Mouse (Mus musculus) urinary bladder, postnatal 36 days (tissue): ENCODE measurements around the gene Gm11172.

Source experiments
- DNase-seq, 2 experiments: peaks; one replicate each; pipeline ENCODE4 v3.0.0; 2022; ENCODE audit warnings: low spot score in 2 of 2, mixed read lengths in 1 of 2

The Gm11172 gene

GRCm38 (mm10) chr16:10812865-10813371, at the start of gene Gm11172:
Gm11172 (plus strand) TSS chr16:10812915.
- no peak for DNase-seq

GRCm38 (mm10) chr16:10763540-10764264, 49.0 kb upstream of the Gm11172 start:
- no peak for DNase-seq

- DNase-seq = no peak
Measured at GRCm38 (mm10) chr16:10764323-10764722, 48.4 kb upstream of the Gm11172 start.

DNA sequence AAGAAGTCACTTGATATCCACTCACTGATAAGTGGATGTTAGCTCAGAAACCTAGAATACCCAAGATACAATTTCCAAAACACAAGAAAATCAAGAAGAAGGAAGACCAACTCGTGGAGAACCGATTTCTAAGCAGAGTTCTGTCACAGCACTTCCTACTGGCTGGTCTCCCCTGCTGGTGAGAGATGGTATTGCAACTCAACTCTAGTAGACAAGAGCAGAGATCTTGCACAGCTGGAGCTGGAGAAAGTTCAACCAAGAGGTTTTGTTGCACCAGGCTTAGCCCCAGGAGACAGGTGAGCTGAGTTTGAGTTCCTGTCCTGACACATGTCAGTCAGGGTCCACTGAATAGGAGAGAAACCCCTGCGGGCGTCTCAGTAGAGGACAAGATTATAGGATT, 45.6 kb upstream of the Gm11172 start:
- peak; percentile 56 to 63 for DNase-seq

DNA sequence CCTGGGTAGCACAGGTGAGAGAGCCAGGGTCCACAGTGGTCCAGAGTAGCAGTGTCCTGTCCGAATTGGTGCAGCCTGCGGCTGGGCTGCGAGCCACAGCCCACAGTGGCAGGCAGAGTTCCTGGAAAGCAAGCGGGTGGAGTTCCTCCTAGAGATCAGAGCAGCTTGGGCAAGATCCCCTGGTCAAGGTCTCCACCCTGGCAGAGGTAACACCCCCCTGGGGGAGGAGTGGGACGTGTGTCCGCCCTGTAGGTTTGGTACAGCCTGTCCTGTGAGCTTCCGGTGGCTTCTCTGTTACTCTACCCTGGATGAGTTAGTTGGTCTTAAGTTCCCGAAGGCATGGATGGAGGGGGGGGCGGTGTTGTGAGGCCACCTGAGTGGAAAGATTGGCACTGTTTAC, 43.9 kb upstream of the Gm11172 start:
- DNase-seq = no peak

DNA sequence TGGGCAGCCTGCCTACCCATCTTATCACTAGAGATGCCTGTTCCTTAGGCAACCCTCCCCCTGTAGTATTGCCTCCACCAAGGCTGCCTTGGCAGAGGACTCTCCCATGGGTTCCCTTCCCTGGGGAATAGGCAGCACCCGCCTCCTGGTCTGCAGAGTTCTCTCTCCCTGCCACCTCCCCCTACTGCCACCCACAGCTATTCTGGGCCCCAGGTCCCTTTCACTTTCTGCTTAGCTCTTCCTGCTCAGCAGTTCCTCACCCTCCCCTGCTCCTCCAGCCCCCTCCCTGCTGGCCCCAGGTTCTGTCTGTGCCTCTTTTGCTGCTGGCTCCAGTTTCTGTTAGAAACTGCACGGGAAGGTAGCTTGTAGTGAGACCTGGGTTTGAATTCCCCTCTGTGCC, 43.1 kb upstream of the Gm11172 start:
- no peak for DNase-seq

DNA sequence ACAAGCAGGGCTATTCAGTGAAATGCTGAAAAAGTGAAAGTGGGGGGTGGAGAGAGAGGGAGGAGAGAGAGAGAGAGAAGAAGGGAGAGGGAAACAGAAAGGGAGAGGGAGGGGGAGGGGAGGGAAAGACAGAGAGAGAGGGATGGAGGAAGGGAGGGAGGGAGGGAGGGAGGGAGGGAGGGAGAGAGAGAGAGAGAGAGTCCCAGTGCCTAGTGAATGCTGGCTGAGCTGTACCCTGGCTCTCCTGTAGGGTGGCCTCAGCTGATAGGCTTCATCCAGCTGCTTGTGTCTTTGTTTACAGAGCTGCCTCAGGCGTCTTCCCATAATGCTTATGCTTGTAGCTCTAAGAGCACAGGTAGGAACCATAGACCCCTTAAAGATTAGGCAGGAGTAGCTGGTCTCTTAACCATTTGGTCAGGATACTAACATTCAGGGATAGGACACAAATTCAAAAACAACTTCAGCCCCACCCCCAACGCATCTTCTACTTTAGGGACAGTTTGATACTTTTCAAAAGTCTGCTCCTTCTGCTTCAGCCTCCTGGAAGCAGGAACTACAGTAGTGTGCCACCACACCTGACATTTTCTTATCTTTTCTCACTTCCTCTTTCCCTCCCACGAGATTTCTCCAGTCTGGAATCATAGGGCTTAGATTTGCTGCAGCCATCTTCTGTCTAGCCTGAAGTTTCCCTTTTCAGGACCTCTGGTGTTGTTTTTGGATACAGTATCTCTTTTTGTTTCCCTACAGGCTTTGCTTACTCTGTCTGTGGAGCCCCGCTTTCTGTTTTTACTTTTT, 42.0 kb upstream of the Gm11172 start:
- no peak for DNase-seq

DNA sequence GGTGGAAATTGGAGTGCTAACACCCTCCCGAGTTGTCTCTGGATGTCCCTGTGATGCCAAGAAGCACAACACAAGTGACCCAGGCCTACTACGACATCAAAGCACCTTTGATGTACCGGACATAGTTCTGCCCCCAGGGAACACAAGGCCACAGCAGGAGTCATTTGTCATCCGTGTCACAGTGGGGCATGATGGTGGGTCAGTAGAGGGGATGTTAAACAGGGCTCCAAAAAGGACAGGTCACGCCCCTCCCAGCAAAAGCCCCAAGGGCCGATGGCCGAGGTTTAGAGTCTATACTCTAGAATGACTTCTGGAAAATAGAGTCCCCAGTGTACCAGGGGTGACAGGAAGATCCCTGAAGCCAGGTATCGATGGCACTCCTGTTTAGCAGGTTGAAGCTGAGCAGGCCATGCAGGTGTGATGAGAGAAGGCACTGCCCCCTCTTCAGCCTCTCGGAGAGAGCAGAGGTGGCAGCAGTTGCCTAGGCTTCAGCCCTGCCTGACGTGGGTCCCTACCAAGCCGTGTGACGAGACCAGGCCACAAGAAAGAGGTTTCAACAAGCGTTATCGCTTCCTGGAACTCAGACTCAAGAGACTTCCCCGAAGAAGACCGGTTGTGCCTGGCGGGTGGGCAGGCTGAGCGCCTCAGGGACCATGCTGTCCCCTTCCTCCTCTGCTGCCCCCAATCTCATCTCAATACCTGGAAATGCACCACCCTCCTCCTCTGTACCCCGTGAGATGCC, 40.8 kb upstream of the Gm11172 start:
- no peak for DNase-seq

GRCm38 (mm10) chr16:10773543-10773942, 39.2 kb upstream of the Gm11172 start:
- DNase-seq = no peak

- no peak for DNase-seq
Measured at GRCm38 (mm10) chr16:10774726-10775125, 38.0 kb upstream of the Gm11172 start.

- no peak for DNase-seq
Measured at GRCm38 (mm10) chr16:10776322-10776721, 36.4 kb upstream of the Gm11172 start.

GRCm38 (mm10) chr16:10777579-10778160, 35.0 kb upstream of the Gm11172 start:
- DNase-seq = no peak

DNA sequence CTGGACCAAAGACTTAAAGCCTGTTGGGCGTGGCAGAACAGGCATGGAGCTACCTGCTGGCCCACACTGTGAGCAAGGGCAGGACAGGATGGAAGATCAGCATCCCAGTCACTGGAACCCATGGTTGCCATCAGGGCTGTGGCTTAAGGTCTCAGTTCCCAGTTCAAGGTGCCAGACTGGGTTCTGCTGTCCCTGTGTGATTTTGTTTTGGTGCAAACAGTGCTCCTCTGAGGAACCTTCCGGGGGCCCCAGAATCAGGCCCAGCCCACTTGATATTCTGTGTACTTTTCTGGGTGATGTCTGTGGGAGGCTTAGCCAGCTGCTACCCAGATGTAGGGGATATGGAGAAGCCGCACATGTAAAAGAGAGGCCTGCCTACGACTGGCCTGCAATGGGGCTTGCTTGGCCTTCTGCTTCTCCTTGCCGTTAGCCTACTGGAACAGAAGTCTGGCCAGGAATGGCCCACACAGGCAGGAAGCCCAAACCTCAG, 32.0 kb upstream of the Gm11172 start:
- DNase-seq = no peak

GRCm38 (mm10) chr16:10781862-10782371, 30.8 kb upstream of the Gm11172 start:
- DNase-seq = no peak

GRCm38 (mm10) chr16:10782377-10783151, 30.2 kb upstream of the Gm11172 start:
- no peak for DNase-seq

GRCm38 (mm10) chr16:10783152-10783434, 29.6 kb upstream of the Gm11172 start:
- no peak for DNase-seq

DNA sequence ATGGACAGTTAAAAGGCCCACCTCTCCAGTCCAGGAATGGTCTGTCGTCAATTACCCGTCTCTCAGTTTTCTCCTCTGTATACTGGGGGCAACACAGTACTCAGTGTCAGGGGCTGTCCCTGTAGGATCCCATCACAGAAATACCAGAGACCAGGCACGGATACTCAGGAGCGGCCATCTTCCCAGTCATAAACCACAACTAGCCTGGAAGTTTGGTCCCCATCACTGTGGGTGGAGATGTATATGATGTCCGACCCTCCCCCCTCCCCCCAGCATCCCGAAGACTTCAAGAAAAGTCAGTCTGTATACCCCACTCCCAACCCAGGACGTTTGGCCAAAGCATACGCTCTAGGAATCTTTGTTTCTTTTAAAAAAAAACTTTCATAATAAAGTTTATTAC, 29.3 kb upstream of the Gm11172 start:
- DNase-seq = no peak

DNA sequence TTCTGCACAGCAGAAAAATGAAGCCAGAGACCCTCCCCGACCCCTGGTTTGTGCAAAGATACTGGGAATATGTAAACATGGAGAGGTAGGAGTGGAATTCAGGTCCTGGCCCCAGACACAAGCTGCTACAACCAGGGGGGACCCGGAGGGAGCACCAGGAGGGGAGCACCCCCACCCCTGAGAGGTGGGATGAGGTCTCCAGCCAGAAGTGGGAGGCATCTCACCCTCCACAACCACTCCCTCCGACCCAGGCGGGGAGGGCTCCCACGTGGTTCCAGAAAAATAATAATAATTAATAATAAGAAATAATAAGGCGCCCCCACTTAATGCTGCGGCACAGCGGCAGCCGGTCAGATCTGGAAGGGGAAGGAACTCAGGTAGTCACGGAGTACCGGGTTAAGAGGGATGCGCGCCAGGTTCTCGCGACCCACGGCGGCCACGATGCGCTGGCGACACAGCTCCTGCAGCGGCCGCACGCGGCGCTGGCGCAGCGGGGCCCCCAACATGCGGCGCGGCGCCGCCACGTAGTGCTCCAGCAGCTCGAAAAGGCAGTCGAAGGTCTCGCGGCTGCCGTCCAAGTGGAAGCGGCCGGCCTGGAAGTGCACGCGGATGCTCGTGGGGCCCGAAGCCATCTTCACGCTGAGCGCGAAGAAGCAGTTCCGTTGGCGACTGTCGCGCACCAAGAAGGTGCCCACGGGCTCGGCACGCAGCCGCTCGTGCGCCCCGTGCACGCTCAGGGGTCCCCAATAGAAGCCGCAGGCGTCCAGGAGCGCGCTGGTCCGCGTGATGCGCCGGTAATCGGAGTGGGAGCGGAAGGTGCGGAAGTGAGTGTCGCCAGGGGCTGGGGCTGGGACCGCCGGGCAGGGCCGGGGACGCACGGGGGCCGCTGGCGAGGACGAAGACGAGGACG, 28.6 kb upstream of the Gm11172 start:
- peak in 1 of 2 experiments; percentile 39 for DNase-seq

GRCm38 (mm10) chr16:10784793-10785370, 27.8 kb upstream of the Gm11172 start:
- peak; percentile 87 to 91 for DNase-seq
